Mouse (Mus musculus) MEL (cell line): Measurements from ENCODE around the gene Ap4e1. TPM values are rescaled to one million over a fixed set of nuclear protein-coding genes. Genes with fewer than 3 reads are reported as not detected.
A peak's percentile ranks its signal among the peaks of the same experiment; 100 is the strongest.

Experiments used
- DNase-seq: peaks from one replicate; pipeline ENCODE4 v3.0.0; 2011; ENCODE audit warnings: low read depth, low spot score
- H3K27ac ChIP-seq: 2 replicates; pipeline ENCODE4 v1.5.1; 2012; ENCODE audit warnings: low read depth, mild to moderate bottlenecking, control low read depth, low read length, moderate library complexity; ENCODE audit not compliant: control insufficient read depth
- H3K27me3 ChIP-seq, 2 experiments: fragments of 150-350 bp in 1 of 2; sonication (generic) in 1 of 2; 2 replicates each; pipeline ENCODE4 v1.6.1; 2012; ENCODE audit warnings: low read length in 2 of 2, mild to moderate bottlenecking in 2 of 2, improper control_type of control experiment in 1 of 2, moderate library complexity in 1 of 2; ENCODE audit not compliant: insufficient read depth in 2 of 2, control insufficient read depth in 1 of 2
- H3K36me3 ChIP-seq, 2 experiments: 2 replicates each; pipeline ENCODE4 v1.6.1; 2012 to 2014; ENCODE audit warnings: low read length in 2 of 2, improper control_type of control experiment in 1 of 2, inconsistent platforms in 1 of 2, mild to moderate bottlenecking in 1 of 2; ENCODE audit not compliant: insufficient read depth in 2 of 2, control insufficient read depth in 1 of 2
- H3K4me1 ChIP-seq, 2 experiments: fragments of 150-350 bp in 1 of 2; sonication (generic) in 1 of 2; 2 replicates each; pipeline ENCODE4 v1.6.1; 2012; ENCODE audit warnings: low read length in 2 of 2, improper control_type of control experiment in 1 of 2, mild to moderate bottlenecking in 1 of 2; ENCODE audit not compliant: insufficient read depth in 2 of 2, control insufficient read depth in 1 of 2
- H3K4me3 ChIP-seq, 2 experiments: fragments of 150-350 bp in 1 of 2; sonication (generic) in 1 of 2; 2 replicates each; pipeline ENCODE4 v1.5.1; 2012; ENCODE audit warnings: low read depth in 2 of 2, low read length in 2 of 2, mild to moderate bottlenecking in 2 of 2, moderate library complexity in 2 of 2, control low read depth in 1 of 2, improper control_type of control experiment in 1 of 2; ENCODE audit not compliant: control insufficient read depth in 1 of 2, insufficient read depth in 1 of 2
- H3K79me2 ChIP-seq: 2 replicates; pipeline ENCODE4 v1.6.1; 2012; ENCODE audit warnings: mild to moderate bottlenecking, low read length, moderate library complexity; ENCODE audit not compliant: control insufficient read depth, poor library complexity, insufficient read depth
- H3K9ac ChIP-seq: 2 replicates; pipeline ENCODE4 v1.6.1; 2012; ENCODE audit warnings: low read depth, mild to moderate bottlenecking, control low read depth, low read length, moderate library complexity; ENCODE audit not compliant: control insufficient read depth, poor library complexity, severe bottlenecking
- H3K9me3 ChIP-seq: fragments of 150-350 bp; sonication (generic); replicated peaks from 2 replicates; pipeline ENCODE4 v1.6.1; 2012; ENCODE audit warnings: mild to moderate bottlenecking, low read length, improper control_type of control experiment, moderate library complexity; ENCODE audit not compliant: insufficient read depth
- BHLHE40 ChIP-seq: IDR thresholded peaks from 2 replicates; pipeline ENCODE4 v1.6.1; 2012; ENCODE audit warnings: low read depth, mild to moderate bottlenecking, inconsistent platforms, low read length, improper control_type of control experiment, borderline replicate concordance
- CHD1 ChIP-seq: IDR thresholded peaks from 2 replicates; pipeline ENCODE4 v1.6.1; 2012; ENCODE audit warnings: low read depth, mild to moderate bottlenecking, inconsistent platforms, low read length, improper control_type of control experiment
- CHD2 ChIP-seq: IDR thresholded peaks from 2 replicates; pipeline ENCODE4 v1.6.1; 2011; ENCODE audit warnings: low read length, improper control_type of control experiment
- ELF1 ChIP-seq: IDR thresholded peaks from 2 replicates; pipeline ENCODE4 v1.6.1; 2014; ENCODE audit warnings: low read depth, mild to moderate bottlenecking, inconsistent platforms, low read length, improper control_type of control experiment, moderate library complexity
- GABPA ChIP-seq: IDR thresholded peaks from 2 replicates; pipeline ENCODE4 v1.6.1; 2012; ENCODE audit warnings: low read depth, mild to moderate bottlenecking, inconsistent platforms, low read length, improper control_type of control experiment, moderate library complexity
- GATA1 ChIP-seq: IDR thresholded peaks from 2 replicates; pipeline ENCODE4 v1.6.1; 2011; ENCODE audit warnings: low read depth, low read length, improper control_type of control experiment
- HCFC1 ChIP-seq: IDR thresholded peaks from 2 replicates; pipeline ENCODE4 v1.6.1; 2012; ENCODE audit warnings: low read depth, mild to moderate bottlenecking, inconsistent platforms, low read length, improper control_type of control experiment, moderate library complexity
- KAT2A ChIP-seq: conservative IDR thresholded peaks from 2 replicates; pipeline ENCODE4 v1.6.1; 2012; ENCODE audit warnings: low read depth, low read length, improper control_type of control experiment, inconsistent platforms
- MAFK ChIP-seq: IDR thresholded peaks from 2 replicates; pipeline ENCODE4 v1.6.1; 2011; ENCODE audit warnings: low read depth, mild to moderate bottlenecking, low read length, improper control_type of control experiment, borderline replicate concordance
- MAX ChIP-seq: IDR thresholded peaks from 2 replicates; pipeline ENCODE4 v1.6.1; 2011; ENCODE audit warnings: low read length, improper control_type of control experiment
- MAZ ChIP-seq: IDR thresholded peaks from 2 replicates; pipeline ENCODE4 v1.6.1; 2012; ENCODE audit warnings: low read depth, mild to moderate bottlenecking, inconsistent platforms, low read length, improper control_type of control experiment
- MEF2A ChIP-seq: IDR thresholded peaks from 2 replicates; pipeline ENCODE4 v1.6.1; 2014; ENCODE audit warnings: low read depth, mild to moderate bottlenecking, inconsistent platforms, low read length, improper control_type of control experiment; ENCODE audit not compliant: poor library complexity, insufficient replicate concordance, severe bottlenecking; ENCODE audit errors: extremely low read depth
- MYC ChIP-seq: IDR thresholded peaks from 2 replicates; pipeline ENCODE4 v1.6.1; 2011; ENCODE audit warnings: low read depth, mild to moderate bottlenecking, low read length, improper control_type of control experiment, moderate library complexity
- POLR2AphosphoS2 ChIP-seq: IDR thresholded peaks from 2 replicates; pipeline ENCODE4 v1.6.1; 2011; ENCODE audit warnings: low read length, improper control_type of control experiment
- SIN3A ChIP-seq: IDR thresholded peaks from 2 replicates; pipeline ENCODE4 v1.6.1; 2012; ENCODE audit warnings: low read length, improper control_type of control experiment, inconsistent platforms
- TBP ChIP-seq: IDR thresholded peaks from 2 replicates; pipeline ENCODE4 v1.8.0; 2011; ENCODE audit warnings: low read depth, low read length, improper control_type of control experiment
- UBTF ChIP-seq: IDR thresholded peaks from 2 replicates; pipeline ENCODE4 v1.6.1; 2012; ENCODE audit warnings: low read depth, mild to moderate bottlenecking, inconsistent platforms, low read length, improper control_type of control experiment, moderate library complexity, borderline replicate concordance; ENCODE audit not compliant: insufficient read depth
- ZC3H11A ChIP-seq: IDR thresholded peaks from 2 replicates; pipeline ENCODE4 v1.6.1; 2012; ENCODE audit warnings: low read depth, mild to moderate bottlenecking, inconsistent platforms, low read length, improper control_type of control experiment
- ZMIZ1 ChIP-seq: IDR thresholded peaks from 2 replicates; pipeline ENCODE4 v1.6.1; 2012; ENCODE audit warnings: low read depth, mild to moderate bottlenecking, inconsistent platforms, low read length, improper control_type of control experiment, moderate library complexity
- ZNF384 ChIP-seq: IDR thresholded peaks from 2 replicates; pipeline ENCODE4 v1.6.1; 2012; ENCODE audit warnings: low read depth, mild to moderate bottlenecking, inconsistent platforms, low read length, improper control_type of control experiment
- polyA plus RNA-seq, 2 experiments: library from polyadenylated mRNA; stranded (reverse) in 1 of 2; unstranded in 1 of 2; fragments of >175 nt in 1 of 2; fragments of >200 nt in 1 of 2; gene quantifications; 2 replicates each; pipeline versions ENCODE4 v1.2.1 to v1.2.4; 2012; ENCODE audit warnings: low replicate concordance in 2 of 2, low read depth in 1 of 2; ENCODE audit not compliant: insufficient read length in 2 of 2, insufficient read depth in 1 of 2, missing spikeins in 1 of 2
- total RNA-seq: library from RNA; depleted of rRNA; stranded (reverse); fragments of 300-350 nt; gene quantifications from 2 replicates; pipeline ENCODE4 v1.2.3, GENCODE M21; 2012

Gene Ap4e1
- total and polyA plus RNA-seq, 3 experiments: 9.4 TPM; not detected in 1

DNA sequence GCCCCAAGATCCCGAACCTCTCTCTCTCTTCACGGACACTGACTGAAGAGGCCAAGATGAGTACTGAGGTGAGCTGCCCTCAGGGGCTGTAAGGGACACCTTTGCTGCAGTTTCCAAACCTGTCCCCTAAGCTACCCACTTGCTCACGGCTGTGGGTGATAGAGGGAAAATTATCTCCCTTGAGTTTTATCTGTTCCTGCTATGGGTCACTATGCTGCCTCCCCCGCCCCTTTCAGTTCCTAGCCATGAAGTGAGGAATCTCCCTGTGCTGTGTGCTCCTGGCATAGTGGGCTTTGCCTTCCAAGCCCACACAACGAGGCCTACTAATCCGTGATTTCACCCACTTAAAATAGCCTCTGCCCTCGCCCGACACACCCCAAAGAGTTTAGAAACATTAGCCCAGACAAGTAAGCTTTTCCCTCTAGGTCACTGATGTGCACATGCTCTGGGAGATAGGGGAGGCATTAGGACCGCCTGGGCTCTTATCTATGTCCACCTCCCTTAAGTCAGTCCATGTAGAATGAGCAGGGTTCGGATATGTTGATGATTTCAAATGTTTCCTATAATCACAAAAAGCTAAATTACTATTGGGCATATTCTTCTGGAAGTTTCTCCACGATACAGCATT lies 72.2 kb downstream of the Ap4e1 start:
- TF ChIP-seq POLR2AphosphoS2 (no peak), ZNF384 (no peak), SIN3A (no peak), ELF1 (no peak), MAZ (no peak), MYC (no peak), MEF2A (no peak), HCFC1 (no peak), ZC3H11A (no peak), UBTF (no peak), TBP (no peak), GATA1 (no peak), CHD1 (no peak), BHLHE40 (no peak), KAT2A (no peak), MAFK (no peak)
- peaks cover 0 to 16% of the 10 kb centered on the region in 2 experiments; a peak in 2 of 4 replicates for H3K36me3 ChIP-seq
- no peaks in the 10 kb centered on the region for H3K27me3 ChIP-seq
- no peaks in the 10 kb centered on the region; the same call in 1 of the 2 replicates for H3K79me2 ChIP-seq
- H3K4me1 ChIP-seq: peaks cover 9 to 20% of the 10 kb centered on the region in 2 experiments
- peak overlapping the region; percentile 21; the same call in 1 of the 2 replicates for H3K27ac ChIP-seq
- no peaks in the 10 kb centered on the region for H3K9me3 ChIP-seq
- H3K4me3 ChIP-seq: no peak overlapping the region
- peak; percentile 18 for DNase-seq
- no peak overlapping the region for H3K9ac ChIP-seq

DNA sequence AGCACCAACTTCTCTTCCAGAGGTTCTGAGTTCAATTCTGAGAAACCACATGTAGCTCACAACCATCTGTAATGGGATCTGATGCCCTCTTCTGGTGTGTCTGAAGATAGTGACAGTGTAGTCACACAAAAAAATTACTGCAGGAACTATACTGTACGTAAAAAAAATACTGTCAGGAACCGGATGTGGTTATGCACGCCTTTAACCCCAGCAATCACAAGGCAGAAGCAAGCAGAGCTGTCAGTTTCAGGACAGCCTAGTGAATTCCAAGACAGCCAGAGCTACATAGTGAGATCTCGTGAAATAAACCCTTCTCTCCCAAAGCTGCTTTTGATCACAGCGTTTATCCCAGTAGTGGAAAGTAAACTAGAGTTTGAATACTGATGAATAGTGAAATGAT lies 77.7 kb downstream of the Ap4e1 start:
- Histone ChIP-seq H3K4me3 (no peak overlapping the region), H3K36me3 (peaks cover 0 to under 1% of the 10 kb centered on the region in 2 experiments; a peak in 1 of 4 replicates), H3K9ac (no peak overlapping the region), H3K27me3 (no peaks in the 10 kb centered on the region), H3K4me1 (peaks cover 0 to under 1% of the 10 kb centered on the region in 2 experiments; a peak in 2 of 4 replicates), H3K27ac (no peak overlapping the region), H3K79me2 (no peaks in the 10 kb centered on the region), H3K9me3 (no peaks in the 10 kb centered on the region)
- DNase-seq: no peak
- TF ChIP-seq ELF1 (no peak), MAX (no peak), ZMIZ1 (no peak), GABPA (no peak), CHD2 (no peak), HCFC1 (no peak), SIN3A (no peak), MEF2A (no peak)
